Mouse (Mus musculus): Measurements from ENCODE around the gene Gjc2. TPM values are rescaled to one million over a fixed set of nuclear protein-coding genes. Genes with fewer than 3 reads are reported as not detected.

The Gjc2 gene
- polyA plus RNA-seq, 1 experiment from 2014 or later: 0.20 TPM

GRCm38 (mm10) chr11:59151729-59152128 lies 31.3 kb downstream of the Gjc2 start:
- 25% methylated on average over 3 of the region's 3 CpGs for WGBS
- no peak for ATAC-seq (replicated peaks)

GRCm38 (mm10) chr11:59149302-59149701 lies 33.7 kb downstream of the Gjc2 start:
- H3K4me3 ChIP-seq: no peak overlapping the region
- no peak overlapping the region for H3K9ac ChIP-seq (replicated peaks)
- H3K4me2 ChIP-seq (replicated peaks): no peak overlapping the region
- no peaks in the 10 kb centered on the region for H3K36me3 ChIP-seq
- no peak for ATAC-seq (replicated peaks)
- WGBS: 77% methylated on average over 3 of the region's 3 CpGs
- H3K27ac ChIP-seq (replicated peaks): no peak overlapping the region
- H3K27me3 ChIP-seq: no peaks in the 10 kb centered on the region
- H3K4me1 ChIP-seq: no peaks in the 10 kb centered on the region
- H3K9me3 ChIP-seq: no peaks in the 10 kb centered on the region

More at GRCm38 (mm10) chr11:59151729-59152128, 31.3 kb downstream of the Gjc2 start:
- Histone ChIP-seq H3K4me1 (no peaks in the 10 kb centered on the region), H3K27me3 (no peaks in the 10 kb centered on the region), H3K27ac (replicated peaks) (no peak overlapping the region), H3K9ac (replicated peaks) (no peak overlapping the region), H3K9me3 (no peaks in the 10 kb centered on the region), H3K36me3 (0 out of 2 replicates have a peak, but pooled peaks cover 2% of the 10 kb centered on the region), H3K4me3 (no peak overlapping the region), H3K4me2 (replicated peaks) (no peak overlapping the region)

GRCm38 (mm10) chr11:59142962-59143361 lies 40.1 kb downstream of the Gjc2 start:
- ATAC-seq (replicated peaks): no peak
- H3K9ac ChIP-seq (replicated peaks): no peak overlapping the region
- 80% methylated on average over 5 of the region's 5 CpGs for WGBS
- no peak overlapping the region for H3K4me2 ChIP-seq (replicated peaks)
- no peaks in the 10 kb centered on the region for H3K36me3 ChIP-seq
- no peak overlapping the region for H3K4me3 ChIP-seq
- H3K27ac ChIP-seq (replicated peaks): no peak overlapping the region
- H3K9me3 ChIP-seq: no peaks in the 10 kb centered on the region
- H3K4me1 ChIP-seq: no peaks in the 10 kb centered on the region
- no peaks in the 10 kb centered on the region for H3K27me3 ChIP-seq

GRCm38 (mm10) chr11:59141772-59142370 lies 41.1 kb downstream of the Gjc2 start:
- Histone ChIP-seq H3K27me3 (peaks cover 11% of the 10 kb centered on the region), H3K36me3 (no peaks in the 10 kb centered on the region), H3K27ac (replicated peaks) (no peak overlapping the region), H3K4me2 (replicated peaks) (no peak overlapping the region), H3K9me3 (no peaks in the 10 kb centered on the region), H3K4me3 (no peak overlapping the region), H3K9ac (replicated peaks) (no peak overlapping the region), H3K4me1 (no peaks in the 10 kb centered on the region)
- no peak for ATAC-seq (replicated peaks)
- 19% methylated on average over 14 of the region's 14 CpGs for WGBS

- WGBS: 71% methylated on average over 19 of the region's 19 CpGs
- no peak for ATAC-seq (replicated peaks)
- no peak overlapping the region for H3K9ac ChIP-seq (replicated peaks)
These were observed 44.2 kb downstream of the Gjc2 start for GRCm38 (mm10) chr11:59138537-59139486.

GRCm38 (mm10) chr11:59136994-59137706 lies 45.9 kb downstream of the Gjc2 start:
- Histone ChIP-seq H3K27me3 (peaks cover 54% of the 10 kb centered on the region), H3K9me3 (no peaks in the 10 kb centered on the region), H3K4me3 (no peak overlapping the region), H3K36me3 (no peaks in the 10 kb centered on the region), H3K9ac (replicated peaks) (no peak overlapping the region), H3K4me2 (replicated peaks) (no peak overlapping the region), H3K27ac (replicated peaks) (no peak overlapping the region), H3K4me1 (peaks cover 3% of the 10 kb centered on the region; the same call in 1 of the 2 replicates)
- ATAC-seq (replicated peaks): no peak
- WGBS: 46% methylated on average over 12 of the region's 12 CpGs

More at GRCm38 (mm10) chr11:59138537-59139486, 44.2 kb downstream of the Gjc2 start:
- no peak overlapping the region for H3K27ac ChIP-seq (replicated peaks)
- H3K9me3 ChIP-seq: no peaks in the 10 kb centered on the region
- no peaks in the 10 kb centered on the region for H3K36me3 ChIP-seq
- H3K4me3 ChIP-seq: no peak overlapping the region
- H3K27me3 ChIP-seq: peaks cover 40% of the 10 kb centered on the region
- peaks cover 3% of the 10 kb centered on the region; the same call in 1 of the 2 replicates for H3K4me1 ChIP-seq
- H3K4me2 ChIP-seq (replicated peaks): no peak overlapping the region

GRCm38 (mm10) chr11:59135904-59136452 lies 47.0 kb downstream of the Gjc2 start, which contains the start of gene Obscn:
Gene Obscn (minus strand): TSS chr11:59136402.
- H3K4me2 ChIP-seq (replicated peaks): peak within 1 kb of the TSS; percentile 40
- H3K36me3 ChIP-seq: no peaks in the 10 kb centered on the region
- peaks cover 54% of the 10 kb centered on the region for H3K27me3 ChIP-seq
- ATAC-seq (replicated peaks): no peak
- H3K27ac ChIP-seq (replicated peaks): no peak within 1 kb of the TSS
- 0 out of 2 replicates have a peak within 1 kb of the TSS, but pooled peaks have one; percentile 1 for H3K9ac ChIP-seq (replicated peaks)
- H3K9me3 ChIP-seq: no peaks in the 10 kb centered on the region
- H3K4me3 ChIP-seq: peak within 1 kb of the TSS; percentile 25
- 19% methylated on average over 44 of the region's 44 CpGs for WGBS
- peaks cover 3% of the 10 kb centered on the region; the same call in 1 of the 2 replicates for H3K4me1 ChIP-seq

DNA sequence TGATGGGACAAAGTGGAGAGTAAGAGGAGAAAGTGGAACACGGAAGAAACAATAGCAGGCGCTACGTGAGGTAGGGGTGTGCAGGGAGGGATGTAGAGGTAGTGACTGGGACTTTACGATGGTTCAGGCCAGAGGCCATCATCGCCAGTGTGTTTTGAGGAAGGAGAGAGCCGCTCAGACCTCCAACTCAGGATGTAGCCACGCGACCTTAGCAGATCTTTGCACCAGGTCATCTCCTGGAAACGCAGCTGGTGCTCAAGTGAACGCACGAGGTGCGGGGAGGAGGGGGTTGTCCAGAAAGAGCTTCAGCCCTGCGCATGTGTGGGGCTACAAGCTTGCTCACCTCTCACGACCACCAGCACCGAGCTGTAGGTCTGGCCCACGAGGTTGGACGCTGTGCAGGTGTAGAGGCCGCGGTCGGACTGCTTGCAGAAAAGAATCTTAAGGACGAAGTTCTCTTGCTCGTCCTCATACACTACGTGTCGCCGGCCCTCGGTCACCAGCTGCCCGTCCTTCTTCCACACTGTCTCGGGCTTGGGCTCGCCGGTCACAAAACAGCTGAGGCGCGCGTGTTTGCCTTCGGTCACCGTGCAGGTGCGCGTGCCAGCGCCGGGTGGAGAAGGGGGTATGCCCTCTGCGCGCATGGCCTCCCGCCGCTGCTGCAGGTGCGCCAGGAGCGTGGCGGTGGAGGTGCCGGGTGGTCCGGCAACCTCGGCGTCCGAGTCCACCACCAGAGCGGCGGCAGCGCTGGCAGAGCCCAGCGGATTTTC lies 47.8 kb downstream of the Gjc2 start:
- Histone ChIP-seq H3K9me3 (no peaks in the 10 kb centered on the region), H3K27ac (replicated peaks) (no peak overlapping the region), H3K36me3 (no peaks in the 10 kb centered on the region), H3K4me3 (peak overlapping the region; percentile 25), H3K9ac (replicated peaks) (0 out of 2 replicates have a peak overlapping the region, but pooled peaks have one; percentile 1), H3K4me1 (peaks cover 3% of the 10 kb centered on the region; the same call in 1 of the 2 replicates), H3K27me3 (peaks cover 54% of the 10 kb centered on the region), H3K4me2 (replicated peaks) (peak overlapping the region; percentile 40)
- ATAC-seq (replicated peaks): no peak
- WGBS: 5% methylated on average over 55 of the region's 55 CpGs

DNA sequence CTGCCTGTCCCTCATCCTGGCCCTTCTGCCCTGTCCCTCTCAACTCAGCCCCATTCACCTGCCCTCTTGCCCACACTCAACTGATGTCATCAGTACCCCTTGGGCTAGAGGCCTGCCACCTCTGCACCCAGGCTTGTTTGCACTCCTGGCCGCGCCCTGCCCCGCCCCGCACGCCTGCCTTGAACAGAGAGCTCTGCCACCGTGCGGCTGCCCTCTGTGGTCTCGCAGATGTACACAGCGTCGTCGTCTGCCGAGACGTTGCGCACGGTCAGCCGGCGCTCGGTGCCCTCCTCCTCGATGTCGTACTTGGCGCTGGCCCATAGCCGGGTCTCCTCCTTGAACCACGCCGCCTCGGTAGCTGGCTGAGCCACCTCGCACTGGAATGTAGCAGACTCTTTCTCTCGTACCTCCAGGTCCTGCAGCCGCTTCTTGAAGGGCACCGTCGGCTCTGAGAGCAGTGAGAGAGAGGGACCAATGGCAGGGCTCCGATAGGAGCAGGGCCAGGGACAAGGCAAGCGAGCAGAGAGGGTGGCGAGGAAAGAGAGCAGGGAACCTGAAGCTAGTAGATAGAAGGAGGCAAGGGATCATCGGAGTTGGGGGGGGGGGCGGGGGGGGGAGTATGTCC lies 48.5 kb downstream of the Gjc2 start:
- no peak overlapping the region for H3K27ac ChIP-seq (replicated peaks)
- peaks cover 54% of the 10 kb centered on the region for H3K27me3 ChIP-seq
- no peaks in the 10 kb centered on the region for H3K36me3 ChIP-seq
- H3K9ac ChIP-seq (replicated peaks): no peak overlapping the region
- no peaks in the 10 kb centered on the region for H3K9me3 ChIP-seq
- H3K4me3 ChIP-seq: peak overlapping the region; percentile 12; the same call in 1 of the 2 replicates
- H3K4me1 ChIP-seq: peaks cover 3% of the 10 kb centered on the region; the same call in 1 of the 2 replicates
- H3K4me2 ChIP-seq (replicated peaks): peak overlapping the region; percentile 9; the same call in 1 of the 2 replicates
- 6% methylated on average over 33 of the region's 35 CpGs for WGBS
- no peak for ATAC-seq (replicated peaks)

- H3K4me3 ChIP-seq: no peak overlapping the region
- H3K27ac ChIP-seq (replicated peaks): no peak overlapping the region
- H3K36me3 ChIP-seq: no peaks in the 10 kb centered on the region
- H3K4me1 ChIP-seq: peaks cover 3% of the 10 kb centered on the region; the same call in 1 of the 2 replicates
- no peak overlapping the region for H3K4me2 ChIP-seq (replicated peaks)
- WGBS: 68% methylated on average over 2 of the region's 3 CpGs
- peaks cover 45% of the 10 kb centered on the region for H3K27me3 ChIP-seq
- no peaks in the 10 kb centered on the region for H3K9me3 ChIP-seq
- ATAC-seq (replicated peaks): no peak
- H3K9ac ChIP-seq (replicated peaks): no peak overlapping the region
These were observed 50.9 kb downstream of the Gjc2 start for GRCm38 (mm10) chr11:59132065-59132464.
